Mouse (Mus musculus): ENCODE data around the gene Tmem234. TPM values are rescaled to one million over a fixed set of nuclear protein-coding genes. Genes with fewer than 3 reads are reported as not detected.
"Not testable (repeated sequence)": the region's sequence is repeated elsewhere in the genome, so short reads cannot be mapped to it uniquely, and the experiment has no call there.

Tmem234 gene
- polyA plus RNA-seq (2016; fragmentation: Nextera tagmentation; extraction: Ambion mirVana) = 147 and 159 TPM in 2 replicates

- peak within 1 kb of the TSS; percentile 96 for H3K4me3 ChIP-seq
- WGBS (ENCODE audit: insufficient replicate concordance) = 1% methylated on average over 74 of the region's 74 CpGs
- peak; percentile 90 for ATAC-seq
- H3K36me3 ChIP-seq = peaks cover 77% of the 10 kb centered on the region
- no peaks in the 10 kb centered on the region for H3K9me3 ChIP-seq (replicated peaks)
- peak within 1 kb of the TSS; percentile 90 for H3K27ac ChIP-seq
- peaks cover 40% of the 10 kb centered on the region for H3K4me1 ChIP-seq
- no peaks in the 10 kb centered on the region for H3K27me3 ChIP-seq (replicated peaks)
- peak within 1 kb of the TSS; percentile 94 for H3K4me2 ChIP-seq
- H3K9ac ChIP-seq = peak within 1 kb of the TSS; percentile 96
Measured at GRCm38 (mm10) chr4:129600233-129601158, at the start of gene Tmem234, which contains the start of gene Eif3i. Gene Tmem234, plus strand, starts transcription at chr4:129600668. Gene Eif3i, minus strand, starts transcription at chr4:129600648.

- H3K9ac ChIP-seq; H3K9me3 ChIP-seq (replicated peaks); H3K4me3 ChIP-seq; ATAC-seq; H3K27ac ChIP-seq; H3K4me2 ChIP-seq; H3K36me3 ChIP-seq: not testable (repeated sequence)
- Histone ChIP-seq H3K4me1 (peaks cover 35% of the 10 kb centered on the region), H3K27me3 (replicated peaks) (peaks cover 33% of the 10 kb centered on the region)
- 75% methylated on average over 6 of the region's 6 CpGs for WGBS (ENCODE audit: insufficient replicate concordance)
Measured at GRCm38 (mm10) chr4:129554512-129554911, 46.0 kb upstream of the Tmem234 start.

- peak overlapping the region; percentile 64 for H3K4me3 ChIP-seq
- peak overlapping the region; percentile 73 for H3K9ac ChIP-seq
- H3K36me3 ChIP-seq = no peaks in the 10 kb centered on the region
- no peaks in the 10 kb centered on the region for H3K9me3 ChIP-seq (replicated peaks)
- peaks cover 38% of the 10 kb centered on the region for H3K27me3 ChIP-seq (replicated peaks)
- H3K27ac ChIP-seq = no peak overlapping the region
- 1% methylated on average over 16 of the region's 16 CpGs for WGBS (ENCODE audit: insufficient replicate concordance)
- peak overlapping the region; percentile 88 for H3K4me2 ChIP-seq
- no peak for ATAC-seq
- peaks cover 35% of the 10 kb centered on the region for H3K4me1 ChIP-seq
Measured at GRCm38 (mm10) chr4:129555421-129555861, 45.0 kb upstream of the Tmem234 start.

- ATAC-seq = peak; percentile 29
- Histone ChIP-seq H3K4me3 (peak overlapping the region; percentile 64), H3K27me3 (replicated peaks) (peaks cover 40% of the 10 kb centered on the region), H3K9ac (peak overlapping the region; percentile 73), H3K4me1 (peaks cover 35% of the 10 kb centered on the region), H3K27ac (no peak overlapping the region), H3K9me3 (replicated peaks) (no peaks in the 10 kb centered on the region), H3K4me2 (peak overlapping the region; percentile 88), H3K36me3 (no peaks in the 10 kb centered on the region)
- WGBS (ENCODE audit: insufficient replicate concordance) = under 1% methylated on average over 24 of the region's 24 CpGs
Measured at GRCm38 (mm10) chr4:129555862-129556531, 44.5 kb upstream of the Tmem234 start.

- no peaks in the 10 kb centered on the region for H3K9me3 ChIP-seq (replicated peaks)
- H3K36me3 ChIP-seq = no peaks in the 10 kb centered on the region
- peak overlapping the region; percentile 73 for H3K9ac ChIP-seq
- peak overlapping the region; percentile 87 for H3K27ac ChIP-seq
- H3K4me1 ChIP-seq = peaks cover 40% of the 10 kb centered on the region
- 7% methylated on average over 32 of the region's 33 CpGs for WGBS (ENCODE audit: insufficient replicate concordance)
- H3K27me3 ChIP-seq (replicated peaks) = peaks cover 40% of the 10 kb centered on the region
- ATAC-seq = peak; percentile 77
- H3K4me3 ChIP-seq = peak overlapping the region; percentile 64
- H3K4me2 ChIP-seq = peak overlapping the region; percentile 88
Measured at GRCm38 (mm10) chr4:129556532-129557223, 43.8 kb upstream of the Tmem234 start.

- peak; percentile 88 for ATAC-seq
- peaks cover 46% of the 10 kb centered on the region for H3K4me1 ChIP-seq
- peak overlapping the region; percentile 64 for H3K4me3 ChIP-seq
- 52% methylated on average over 9 of the region's 9 CpGs for whole genome bisulfite sequencing (ENCODE audit: insufficient replicate concordance)
- H3K9ac ChIP-seq = peak overlapping the region; percentile 73
- peak overlapping the region; percentile 88 for H3K4me2 ChIP-seq
- peak overlapping the region; percentile 87 for H3K27ac ChIP-seq
- no peaks in the 10 kb centered on the region for H3K36me3 ChIP-seq
- H3K27me3 ChIP-seq (replicated peaks) = peaks cover 40% of the 10 kb centered on the region
- no peaks in the 10 kb centered on the region for H3K9me3 ChIP-seq (replicated peaks)
Measured at GRCm38 (mm10) chr4:129557256-129557808, 43.1 kb upstream of the Tmem234 start.

- H3K4me3 ChIP-seq = no peak overlapping the region
Measured at GRCm38 (mm10) chr4:129558321-129558955, 42.0 kb upstream of the Tmem234 start.

GRCm38 (mm10) chr4:129561184-129561583 lies 39.3 kb upstream of the Tmem234 start:
- Histone ChIP-seq H3K4me2 (no peak overlapping the region), H3K27ac (no peak overlapping the region), H3K9ac (no peak overlapping the region), H3K36me3 (no peaks in the 10 kb centered on the region), H3K4me3 (no peak overlapping the region), H3K9me3 (replicated peaks) (no peaks in the 10 kb centered on the region), H3K27me3 (replicated peaks) (peaks cover 11% of the 10 kb centered on the region; the same call in 1 of the 2 replicates), H3K4me1 (peaks cover 34% of the 10 kb centered on the region)
- ATAC-seq = no peak
- WGBS (ENCODE audit: insufficient replicate concordance) = 59% methylated on average over 5 of the region's 5 CpGs

More at GRCm38 (mm10) chr4:129558321-129558955, 42.0 kb upstream of the Tmem234 start:
- Histone ChIP-seq H3K4me2 (no peak overlapping the region), H3K9me3 (replicated peaks) (no peaks in the 10 kb centered on the region), H3K4me1 (peaks cover 46% of the 10 kb centered on the region), H3K27me3 (replicated peaks) (peaks cover 31% of the 10 kb centered on the region), H3K36me3 (no peaks in the 10 kb centered on the region), H3K9ac (no peak overlapping the region), H3K27ac (no peak overlapping the region; the same call in 1 of the 2 replicates)
- WGBS (ENCODE audit: insufficient replicate concordance) = 76% methylated on average over 12 of the region's 12 CpGs
- ATAC-seq = no peak

- no peak overlapping the region for H3K9ac ChIP-seq
- WGBS (ENCODE audit: insufficient replicate concordance) = 70% methylated on average over 8 of the region's 8 CpGs
- H3K4me2 ChIP-seq = no peak overlapping the region
- H3K27me3 ChIP-seq (replicated peaks) = peaks cover 11% of the 10 kb centered on the region; the same call in 1 of the 2 replicates
- no peak overlapping the region for H3K4me3 ChIP-seq
- no peak overlapping the region for H3K27ac ChIP-seq
- no peaks in the 10 kb centered on the region for H3K36me3 ChIP-seq
- no peak for ATAC-seq
- H3K4me1 ChIP-seq = peaks cover 11% of the 10 kb centered on the region
- no peaks in the 10 kb centered on the region for H3K9me3 ChIP-seq (replicated peaks)
Measured at GRCm38 (mm10) chr4:129563718-129564117, 36.8 kb upstream of the Tmem234 start.

- no peak overlapping the region for H3K9ac ChIP-seq
- no peak overlapping the region for H3K4me2 ChIP-seq
- H3K27ac ChIP-seq = no peak overlapping the region
- H3K27me3 ChIP-seq (replicated peaks) = peaks cover 9% of the 10 kb centered on the region; the same call in 1 of the 2 replicates
- H3K9me3 ChIP-seq (replicated peaks) = no peaks in the 10 kb centered on the region
- 66% methylated on average over 6 of the region's 6 CpGs for WGBS (ENCODE audit: insufficient replicate concordance)
- no peaks in the 10 kb centered on the region for H3K36me3 ChIP-seq
- H3K4me3 ChIP-seq = no peak overlapping the region
- H3K4me1 ChIP-seq = peaks cover 11% of the 10 kb centered on the region
- no peak for ATAC-seq
Measured at GRCm38 (mm10) chr4:129565139-129565538, 35.3 kb upstream of the Tmem234 start.

GRCm38 (mm10) chr4:129568366-129568765 lies 32.1 kb upstream of the Tmem234 start:
- H3K27me3 ChIP-seq (replicated peaks) = peaks cover 14% of the 10 kb centered on the region
- no peak overlapping the region for H3K9ac ChIP-seq
- H3K27ac ChIP-seq = no peak overlapping the region
- no peak overlapping the region for H3K4me3 ChIP-seq
- H3K9me3 ChIP-seq (replicated peaks) = no peaks in the 10 kb centered on the region
- no peak for ATAC-seq
- H3K4me1 ChIP-seq = no peaks in the 10 kb centered on the region
- 73% methylated on average over 7 of the region's 7 CpGs for WGBS (ENCODE audit: insufficient replicate concordance)
- H3K36me3 ChIP-seq = no peaks in the 10 kb centered on the region
- no peak overlapping the region for H3K4me2 ChIP-seq
